Mouse (Mus musculus): ENCODE data around the gene Atpaf1. TPM values are rescaled to one million over a fixed set of nuclear protein-coding genes. Genes with fewer than 3 reads are reported as not detected.

Gene Atpaf1
- polyA plus RNA-seq, 2 experiments: 8.5 to 22.0 TPM

- WGBS (ENCODE audit: insufficient replicate concordance): 55% methylated on average over 3 of the region's 3 CpGs
- H3K4me1 ChIP-seq (replicated peaks; ENCODE audit: control insufficient read depth in 2 of 2, insufficient read depth in 2 of 2, low read length in 1 of 2): peaks cover 42 to 58% of the 10 kb centered on the region in 2 experiments
Observed at GRCm38 (mm10) chr4:115827066-115827465, 42.5 kb downstream of the Atpaf1 start.

GRCm38 (mm10) chr4:115827535-115827887 lies 42.9 kb downstream of the Atpaf1 start:
- peaks cover 42 to 54% of the 10 kb centered on the region in 2 experiments for H3K4me1 ChIP-seq (replicated peaks; ENCODE audit: control insufficient read depth in 2 of 2, insufficient read depth in 2 of 2, low read length in 1 of 2)
- H3K4me2 ChIP-seq (ENCODE audit: low read depth): peak overlapping the region; percentile 93
- TF ChIP-seq EP300 (IDR thresholded peaks at IDR 0.05; ENCODE audit: low read depth) (no peak), CTCF (IDR thresholded peaks at IDR 0.05; ENCODE audit: low read depth) (no peak)
- no peak for ATAC-seq (ENCODE audit: insufficient read depth)
- no peaks in the 10 kb centered on the region for H3K27me3 ChIP-seq (ENCODE audit: control insufficient read depth, insufficient read depth, low read length)
- H3K9ac ChIP-seq (replicated peaks): peak overlapping the region; percentile 81
- H3K27ac ChIP-seq: peak overlapping the region; percentile 15
- DNase-seq (ENCODE audit: low read depth in 3 of 3, low spot score in 3 of 3): no peak
- 3% methylated on average over 4 of the region's 4 CpGs for WGBS (ENCODE audit: insufficient replicate concordance)
- peaks cover 8% of the 10 kb centered on the region; the same call in 1 of the 2 replicates for H3K36me3 ChIP-seq (replicated peaks; ENCODE audit: control insufficient read depth, insufficient read depth, low read depth)
- peak overlapping the region; percentile 79 to 90 for H3K4me3 ChIP-seq (ENCODE audit: insufficient read depth in 1 of 2, low read depth in 2 of 2, low read length in 2 of 2)
- no peaks in the 10 kb centered on the region for H3K9me3 ChIP-seq (ENCODE audit: control insufficient read depth, low read length)

More at GRCm38 (mm10) chr4:115827066-115827465, 42.5 kb downstream of the Atpaf1 start:
- DNase-seq (ENCODE audit: low read depth in 3 of 3, low spot score in 3 of 3): no peak
- TF ChIP-seq CTCF (IDR thresholded peaks at IDR 0.05; ENCODE audit: low read depth) (no peak), EP300 (IDR thresholded peaks at IDR 0.05; ENCODE audit: low read depth) (no peak)
- Histone ChIP-seq H3K27ac (no peak overlapping the region), H3K36me3 (replicated peaks; ENCODE audit: control insufficient read depth, insufficient read depth, low read depth) (peaks cover 6% of the 10 kb centered on the region; the same call in 1 of the 2 replicates), H3K9ac (replicated peaks) (no peak overlapping the region), H3K27me3 (ENCODE audit: control insufficient read depth, insufficient read depth, low read length) (no peaks in the 10 kb centered on the region), H3K4me2 (ENCODE audit: low read depth) (peak overlapping the region; percentile 93), H3K9me3 (ENCODE audit: control insufficient read depth, low read length) (no peaks in the 10 kb centered on the region), H3K4me3 (ENCODE audit: insufficient read depth in 1 of 2, low read depth in 2 of 2, low read length in 2 of 2) (peak overlapping the region in 1 of 2 experiments; percentile 79; a peak in 2 of 4 replicates)
- ATAC-seq (ENCODE audit: insufficient read depth): no peak

GRCm38 (mm10) chr4:115827888-115828571 lies 43.4 kb downstream of the Atpaf1 start, which contains the start of gene Mob3c:
Mob3c (plus strand) TSS chr4:115828092.
- peaks cover 41 to 50% of the 10 kb centered on the region in 2 experiments for H3K4me1 ChIP-seq (replicated peaks; ENCODE audit: control insufficient read depth in 2 of 2, insufficient read depth in 2 of 2, low read length in 1 of 2)
- WGBS (ENCODE audit: insufficient replicate concordance): under 1% methylated on average over 48 of the region's 57 CpGs

GRCm38 (mm10) chr4:115828572-115828902 lies 43.9 kb downstream of the Atpaf1 start:
- Histone ChIP-seq H3K4me2 (ENCODE audit: low read depth) (peak overlapping the region; percentile 93), H3K9ac (replicated peaks) (peak overlapping the region; percentile 81), H3K4me3 (ENCODE audit: insufficient read depth in 1 of 2, low read depth in 2 of 2, low read length in 2 of 2) (peak overlapping the region; percentile 79 to 90), H3K36me3 (replicated peaks; ENCODE audit: control insufficient read depth, insufficient read depth, low read depth) (peaks cover 8% of the 10 kb centered on the region; the same call in 1 of the 2 replicates), H3K27me3 (ENCODE audit: control insufficient read depth, insufficient read depth, low read length) (no peaks in the 10 kb centered on the region), H3K4me1 (replicated peaks; ENCODE audit: control insufficient read depth in 2 of 2, insufficient read depth in 2 of 2, low read length in 1 of 2) (peaks cover 36 to 45% of the 10 kb centered on the region in 2 experiments), H3K27ac (peak overlapping the region; percentile 71), H3K9me3 (ENCODE audit: control insufficient read depth, low read length) (no peaks in the 10 kb centered on the region)
- ATAC-seq (ENCODE audit: insufficient read depth): no peak
- TF ChIP-seq EP300 (IDR thresholded peaks at IDR 0.05; ENCODE audit: low read depth): peak; percentile 27; the same call in 1 of the 2 replicates
- no peak for TF ChIP-seq CTCF (IDR thresholded peaks at IDR 0.05; ENCODE audit: low read depth)
- WGBS (ENCODE audit: insufficient replicate concordance): 8% methylated on average over 8 of the region's 8 CpGs
- no peak for DNase-seq (ENCODE audit: low read depth in 3 of 3, low spot score in 3 of 3)

More at GRCm38 (mm10) chr4:115827888-115828571, 43.4 kb downstream of the Atpaf1 start, which contains the start of gene Mob3c:
- peaks cover 8% of the 10 kb centered on the region; the same call in 1 of the 2 replicates for H3K36me3 ChIP-seq (replicated peaks; ENCODE audit: control insufficient read depth, insufficient read depth, low read depth)
- peak; percentile 90 for ATAC-seq (ENCODE audit: insufficient read depth)
- H3K4me3 ChIP-seq (ENCODE audit: insufficient read depth in 1 of 2, low read depth in 2 of 2, low read length in 2 of 2): peak within 1 kb of the TSS; percentile 79 to 90
- TF ChIP-seq EP300 (IDR thresholded peaks at IDR 0.05; ENCODE audit: low read depth) (no peak), CTCF (IDR thresholded peaks at IDR 0.05; ENCODE audit: low read depth) (no peak; the same call in 1 of the 2 replicates)
- H3K9me3 ChIP-seq (ENCODE audit: control insufficient read depth, low read length): no peaks in the 10 kb centered on the region
- H3K9ac ChIP-seq (replicated peaks): peak within 1 kb of the TSS; percentile 81
- no peaks in the 10 kb centered on the region for H3K27me3 ChIP-seq (ENCODE audit: control insufficient read depth, insufficient read depth, low read length)
- DNase-seq (ENCODE audit: low read depth in 3 of 3, low spot score in 3 of 3): peak; percentile 67 to 74 (median 72)
- peak within 1 kb of the TSS; percentile 71 for H3K27ac ChIP-seq
- H3K4me2 ChIP-seq (ENCODE audit: low read depth): peak within 1 kb of the TSS; percentile 93

- Histone ChIP-seq H3K9ac (replicated peaks) (no peak overlapping the region), H3K4me2 (ENCODE audit: low read depth) (no peak overlapping the region), H3K4me3 (ENCODE audit: insufficient read depth in 1 of 2, low read depth in 2 of 2, low read length in 2 of 2) (no peak overlapping the region), H3K4me1 (replicated peaks; ENCODE audit: control insufficient read depth in 2 of 2, insufficient read depth in 2 of 2, low read length in 1 of 2) (peaks cover 17 to 27% of the 10 kb centered on the region in 2 experiments), H3K27ac (no peak overlapping the region), H3K27me3 (ENCODE audit: control insufficient read depth, insufficient read depth, low read length) (no peaks in the 10 kb centered on the region), H3K36me3 (replicated peaks; ENCODE audit: control insufficient read depth, insufficient read depth, low read depth) (peaks cover 8% of the 10 kb centered on the region), H3K9me3 (ENCODE audit: control insufficient read depth, low read length) (no peaks in the 10 kb centered on the region)
- WGBS (ENCODE audit: insufficient replicate concordance): 41% methylated on average over 5 of the region's 5 CpGs
- DNase-seq (ENCODE audit: low read depth in 3 of 3, low spot score in 3 of 3) (no peak), ATAC-seq (ENCODE audit: insufficient read depth) (no peak)
- TF ChIP-seq EP300 (IDR thresholded peaks at IDR 0.05; ENCODE audit: low read depth) (no peak), CTCF (IDR thresholded peaks at IDR 0.05; ENCODE audit: low read depth) (no peak)
Observed at GRCm38 (mm10) chr4:115830491-115830890, 45.9 kb downstream of the Atpaf1 start.
